Mouse (Mus musculus): ENCODE data around the gene Klhl26. TPM values are rescaled to one million over a fixed set of nuclear protein-coding genes. Genes with fewer than 3 reads are reported as not detected.

Gene Klhl26
- polyA plus RNA-seq, 1 experiment from 2014 or later = 19.0 TPM

- no peaks in the 10 kb centered on the region for H3K9me3 ChIP-seq (ENCODE audit: low read length)
- H3K4me1 ChIP-seq (ENCODE audit: insufficient read depth, low read depth, low read length) = peaks cover 16% of the 10 kb centered on the region
- peaks cover 42% of the 10 kb centered on the region for H3K27me3 ChIP-seq (replicated peaks; ENCODE audit: insufficient read depth, low read length)
- no peaks in the 10 kb centered on the region for H3K36me3 ChIP-seq (ENCODE audit: insufficient read depth, low read length)
- peak overlapping the region; percentile 82 for H3K4me2 ChIP-seq (replicated peaks; ENCODE audit: low read depth, low read length)
- DNase-seq (ENCODE audit: low spot score) (no peak), ATAC-seq (no peak)
- H3K27ac ChIP-seq (ENCODE audit: low read length) = no peak overlapping the region
- TF ChIP-seq CTCF (IDR thresholded peaks at IDR 0.05) (no peak), EP300 (IDR thresholded peaks at IDR 0.05) (no peak)
- H3K4me3 ChIP-seq (ENCODE audit: low read depth, low read length) = peak overlapping the region; percentile 49; the same call in 1 of the 2 replicates
- no peak overlapping the region for H3K9ac ChIP-seq (replicated peaks; ENCODE audit: low read depth)
- WGBS = 4% methylated on average over 28 of the region's 28 CpGs
These were observed 17.7 kb upstream of the Klhl26 start for GRCm38 (mm10) chr8:70494416-70494945.

DNA sequence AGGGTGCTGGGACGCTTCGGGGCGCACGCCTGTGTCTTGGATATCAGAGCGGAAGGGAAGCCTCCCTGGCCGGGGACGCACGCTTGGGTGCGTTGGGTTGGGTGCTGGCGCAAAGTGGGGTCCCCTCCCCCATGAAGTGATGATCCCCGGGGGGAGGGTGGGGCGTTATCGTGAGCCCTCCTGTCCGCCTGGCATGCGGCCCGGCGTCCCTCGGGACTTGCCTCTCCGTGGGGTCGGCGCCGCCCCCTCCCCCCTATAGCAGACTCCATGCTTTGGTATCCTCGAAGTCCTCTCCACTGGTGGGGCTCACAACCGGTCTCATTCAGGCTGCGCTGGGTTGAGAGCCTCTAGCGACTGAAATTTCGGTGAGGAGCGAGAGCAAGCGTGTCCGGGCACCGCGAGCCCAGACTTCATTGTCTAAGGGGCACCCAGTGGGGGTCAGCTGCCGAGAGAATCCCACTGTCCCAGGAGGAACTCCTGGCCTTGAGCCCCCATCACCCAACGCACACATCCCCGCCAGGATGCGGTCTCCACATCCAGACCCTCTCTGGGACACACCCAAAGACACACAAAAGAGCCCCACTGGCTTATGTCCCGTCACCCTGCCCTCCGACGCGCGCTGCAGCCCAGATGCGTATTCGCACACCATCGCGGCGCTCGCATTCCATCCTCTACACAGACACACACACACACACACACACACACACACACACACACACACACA is 17.1 kb upstream of the Klhl26 start:
- no peak for DNase-seq (ENCODE audit: low spot score)
- H3K4me1 ChIP-seq (ENCODE audit: insufficient read depth, low read depth, low read length) = peaks cover 21% of the 10 kb centered on the region
- no peak overlapping the region for H3K27ac ChIP-seq (ENCODE audit: low read length)
- peak overlapping the region; percentile 82 for H3K4me2 ChIP-seq (replicated peaks; ENCODE audit: low read depth, low read length)
- H3K9me3 ChIP-seq (ENCODE audit: low read length) = no peaks in the 10 kb centered on the region
- TF ChIP-seq EP300 (IDR thresholded peaks at IDR 0.05) (no peak), CTCF (IDR thresholded peaks at IDR 0.05) (no peak)
- H3K9ac ChIP-seq (replicated peaks; ENCODE audit: low read depth) = no peak overlapping the region
- no peaks in the 10 kb centered on the region for H3K36me3 ChIP-seq (ENCODE audit: insufficient read depth, low read length)
- no peak for ATAC-seq
- H3K27me3 ChIP-seq (replicated peaks; ENCODE audit: insufficient read depth, low read length) = peaks cover 42% of the 10 kb centered on the region
- H3K4me3 ChIP-seq (ENCODE audit: low read depth, low read length) = peak overlapping the region; percentile 49
- WGBS = 0% methylated on average over 39 of the region's 47 CpGs

DNA sequence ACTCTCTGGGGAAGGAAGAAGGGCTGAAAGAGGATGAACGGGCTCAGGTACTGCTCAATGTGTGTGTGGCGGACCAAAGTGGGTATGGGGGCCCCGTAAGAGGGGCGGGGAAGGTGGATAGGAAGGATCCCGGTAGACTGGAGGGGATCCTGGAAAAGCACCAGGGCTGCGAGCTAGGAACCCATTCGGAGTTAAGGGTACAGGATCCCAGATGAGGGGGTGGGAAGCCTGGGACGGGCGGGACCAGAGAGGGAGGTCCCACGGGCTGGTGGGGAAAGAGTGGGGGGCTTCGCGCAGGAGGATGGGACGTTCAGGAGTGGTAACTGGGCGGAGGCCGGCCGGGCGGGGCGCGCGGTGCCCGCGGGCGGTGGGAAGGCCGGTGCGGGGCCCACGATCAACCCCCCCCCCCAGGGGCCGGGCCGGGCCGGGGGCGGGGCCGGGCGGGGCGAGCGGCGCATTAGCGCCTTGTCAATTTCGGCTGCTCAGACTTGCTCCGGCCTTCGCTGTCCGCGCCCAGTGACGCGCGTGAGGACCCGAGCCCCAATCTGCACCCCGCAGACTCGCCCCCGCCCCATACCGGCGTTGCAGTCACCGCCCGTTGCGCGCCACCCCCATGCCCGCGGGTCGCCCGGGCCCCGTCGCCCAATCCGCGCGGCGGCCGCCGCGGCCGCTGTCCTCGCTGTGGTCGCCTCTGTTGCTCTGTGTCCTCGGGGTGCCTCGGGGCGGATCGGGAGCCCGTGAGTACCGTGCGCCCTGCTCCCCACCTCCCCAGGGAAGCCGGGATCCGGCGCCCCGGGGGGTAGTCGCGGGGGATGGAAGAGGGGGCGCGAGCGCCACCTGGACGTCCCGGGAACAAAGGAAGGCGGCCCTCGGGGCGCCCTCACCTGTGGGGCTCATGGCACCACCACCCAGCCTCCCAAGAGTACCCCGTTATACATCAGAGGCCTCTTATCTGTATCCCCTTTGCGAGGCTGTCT is 16.2 kb upstream of the Klhl26 start, which contains the start of gene Crlf1:
Gene Crlf1 (plus strand): TSS at position 495 of the 977 bp plus-strand sequence.
- peak; percentile 15; the same call in 1 of the 2 replicates for ATAC-seq
- Histone ChIP-seq H3K9me3 (ENCODE audit: low read length) (no peaks in the 10 kb centered on the region), H3K4me2 (replicated peaks; ENCODE audit: low read depth, low read length) (peak within 1 kb of the TSS; percentile 82), H3K36me3 (ENCODE audit: insufficient read depth, low read length) (no peaks in the 10 kb centered on the region), H3K4me1 (ENCODE audit: insufficient read depth, low read depth, low read length) (peaks cover 28% of the 10 kb centered on the region), H3K27me3 (replicated peaks; ENCODE audit: insufficient read depth, low read length) (peaks cover 50% of the 10 kb centered on the region), H3K9ac (replicated peaks; ENCODE audit: low read depth) (peak within 1 kb of the TSS; percentile 26; the same call in 1 of the 2 replicates), H3K27ac (ENCODE audit: low read length) (no peak within 1 kb of the TSS), H3K4me3 (ENCODE audit: low read depth, low read length) (peak within 1 kb of the TSS; percentile 49)
- TF ChIP-seq CTCF (IDR thresholded peaks at IDR 0.05) = no peak
- TF ChIP-seq EP300 (IDR thresholded peaks at IDR 0.05) = no peak
- DNase-seq (ENCODE audit: low spot score) = no peak
- WGBS = under 1% methylated on average over 49 of the region's 93 CpGs

DNA sequence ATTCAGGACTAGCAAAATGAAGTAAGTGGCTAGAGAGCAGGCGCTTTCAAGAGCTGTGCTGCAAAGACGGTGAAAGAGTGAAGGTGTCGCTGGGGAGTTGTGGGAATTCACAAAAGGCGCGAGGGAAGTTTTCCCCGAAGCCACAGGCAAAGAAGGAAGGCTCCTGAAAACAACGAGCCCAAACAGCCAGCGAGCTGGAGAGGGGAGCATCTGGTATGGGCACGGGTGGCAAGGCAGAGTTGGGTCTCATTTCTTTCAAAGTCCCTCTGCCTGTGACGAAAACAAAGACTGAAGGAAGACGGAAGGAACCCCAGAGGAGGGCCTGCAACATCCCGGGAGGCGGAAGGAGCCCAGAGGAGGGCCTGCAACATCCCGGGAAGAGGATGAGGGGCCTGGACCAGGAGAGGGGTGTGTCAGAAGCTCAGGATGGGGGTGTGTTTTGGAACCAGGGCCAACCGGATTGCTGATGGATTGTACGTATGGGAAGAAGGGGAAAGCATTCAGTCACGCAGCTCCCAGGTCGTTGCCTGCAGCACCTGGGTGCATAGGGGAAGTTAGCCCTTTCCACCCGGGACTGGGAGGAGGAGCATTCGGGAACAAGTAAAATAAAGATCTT is 14.2 kb upstream of the Klhl26 start:
- Histone ChIP-seq H3K36me3 (ENCODE audit: insufficient read depth, low read length) (no peaks in the 10 kb centered on the region), H3K4me1 (ENCODE audit: insufficient read depth, low read depth, low read length) (peaks cover 28% of the 10 kb centered on the region), H3K27me3 (replicated peaks; ENCODE audit: insufficient read depth, low read length) (peaks cover 51% of the 10 kb centered on the region), H3K4me2 (replicated peaks; ENCODE audit: low read depth, low read length) (peak overlapping the region; percentile 82; the same call in 1 of the 2 replicates), H3K9me3 (ENCODE audit: low read length) (no peaks in the 10 kb centered on the region), H3K9ac (replicated peaks; ENCODE audit: low read depth) (no peak overlapping the region), H3K4me3 (ENCODE audit: low read depth, low read length) (no peak overlapping the region), H3K27ac (ENCODE audit: low read length) (peak overlapping the region; percentile 57)
- DNase-seq (ENCODE audit: low spot score) (peak; percentile 45), ATAC-seq (no peak)
- TF ChIP-seq CTCF (IDR thresholded peaks at IDR 0.05) (no peak), EP300 (IDR thresholded peaks at IDR 0.05) (no peak)
- WGBS = 5% methylated on average over 20 of the region's 20 CpGs

GRCm38 (mm10) chr8:70490061-70490879 is 13.5 kb upstream of the Klhl26 start:
- peak overlapping the region; percentile 88 for H3K27ac ChIP-seq (ENCODE audit: low read length)
- peak overlapping the region; percentile 29; the same call in 1 of the 2 replicates for H3K4me3 ChIP-seq (ENCODE audit: low read depth, low read length)
- no peaks in the 10 kb centered on the region for H3K36me3 ChIP-seq (ENCODE audit: insufficient read depth, low read length)
- 19% methylated on average over 10 of the region's 10 CpGs for WGBS
- no peak overlapping the region for H3K9ac ChIP-seq (replicated peaks; ENCODE audit: low read depth)
- peak; percentile 50 for ATAC-seq
- H3K27me3 ChIP-seq (replicated peaks; ENCODE audit: insufficient read depth, low read length) = peaks cover 56% of the 10 kb centered on the region
- DNase-seq (ENCODE audit: low spot score) = peak; percentile 75
- H3K4me2 ChIP-seq (replicated peaks; ENCODE audit: low read depth, low read length) = peak overlapping the region; percentile 82
- no peaks in the 10 kb centered on the region for H3K9me3 ChIP-seq (ENCODE audit: low read length)
- H3K4me1 ChIP-seq (ENCODE audit: insufficient read depth, low read depth, low read length) = peaks cover 23% of the 10 kb centered on the region
- no peak for TF ChIP-seq CTCF (IDR thresholded peaks at IDR 0.05)
- TF ChIP-seq EP300 (IDR thresholded peaks at IDR 0.05) = peak; percentile 64
